Mouse (Mus musculus) cerebellum, adult 2 months (tissue): ENCODE data around the gene Eef1akmt2.

Experiments used
- CTCF ChIP-seq: fragments of 200-500 bp; IDR thresholded peaks from 2 replicates; pipeline ENCODE4 v1.5.1; 2011; ENCODE audit warnings: low read depth, mild to moderate bottlenecking, control low read depth, low read length, moderate library complexity, borderline replicate concordance; ENCODE audit not compliant: insufficient read depth
- POLR2A ChIP-seq: fragments of 200-500 bp; IDR thresholded peaks from 2 replicates; pipeline ENCODE4 v1.6.1; 2011; ENCODE audit warnings: low read length, control low read depth, borderline replicate concordance; ENCODE audit not compliant: insufficient read depth

- TF ChIP-seq CTCF = 0 out of 2 replicates have a peak, but pooled peaks have one; percentile 7
- no peak for TF ChIP-seq POLR2A
Observed at GRCm38 (mm10) chr7:132858043-132858608, 5.7 kb upstream of the Eef1akmt2 start.
